Mouse (Mus musculus) thymus, adult 2 months (tissue): Measurements from ENCODE around the gene Ccdc22. TPM values are rescaled to one million over a fixed set of nuclear protein-coding genes. Genes with fewer than 3 reads are reported as not detected.

Source experiments
- DNase-seq: peaks from one replicate; pipeline ENCODE4 v3.0.0; 2021
- H3K27ac ChIP-seq: fragments of 200-500 bp; 2 replicates; pipeline ENCODE4 v1.5.1; 2012; ENCODE audit warnings: low read length, control low read depth; ENCODE audit not compliant: control insufficient read depth, insufficient read depth
- H3K27me3 ChIP-seq: fragments of 200-500 bp; 2 replicates; pipeline ENCODE4 v1.6.1; 2012; ENCODE audit warnings: mild to moderate bottlenecking, low read length, moderate library complexity, mixed read lengths; ENCODE audit not compliant: control insufficient read depth, insufficient read depth
- H3K36me3 ChIP-seq: fragments of 200-500 bp; 2 replicates; pipeline ENCODE4 v1.6.1; 2012; ENCODE audit warnings: mild to moderate bottlenecking, low read length, moderate library complexity; ENCODE audit not compliant: control insufficient read depth, insufficient read depth
- H3K4me1 ChIP-seq: fragments of 200-500 bp; replicated peaks from 2 replicates; pipeline ENCODE4 v1.6.1; 2012; ENCODE audit warnings: low read length; ENCODE audit not compliant: control insufficient read depth, insufficient read depth
- H3K4me3 ChIP-seq: fragments of 200-500 bp; 2 replicates; pipeline ENCODE4 v1.5.1; 2012; ENCODE audit warnings: mild to moderate bottlenecking, low read length, control low read depth, moderate library complexity; ENCODE audit not compliant: control insufficient read depth, insufficient read depth
- CTCF ChIP-seq: fragments of 200-500 bp; IDR thresholded peaks from 2 replicates; pipeline ENCODE4 v1.5.1; 2012; ENCODE audit warnings: mild to moderate bottlenecking, control low read depth, low read length, moderate library complexity, borderline replicate concordance; ENCODE audit not compliant: control insufficient read depth, poor library complexity, insufficient read depth; ENCODE audit errors: extremely low read depth
- POLR2A ChIP-seq: fragments of 200-500 bp; IDR thresholded peaks from 2 replicates; pipeline ENCODE4 v1.6.1; 2012; ENCODE audit warnings: mild to moderate bottlenecking, low read length, control low read depth, moderate library complexity; ENCODE audit not compliant: control insufficient read depth, poor library complexity, insufficient read depth; ENCODE audit errors: extremely low read depth
- WGBS: fragments of 180-500 bp; shearing (Covaris S2); methylation state at CpG from one replicate; pipeline ENCODE4 v1.1.7; 2018; 5-methylcytosine and 5-hydroxymethylcytosine counted together
- polyA plus RNA-seq: library from polyadenylated mRNA; depleted of rRNA; stranded (reverse); fragments of >200 nt; gene quantifications from 2 replicates; pipeline ENCODE4 v1.2.3, GENCODE M21; 2012

Gene Ccdc22
- polyA plus RNA-seq, 1 experiment: 35.7 TPM

DNA sequence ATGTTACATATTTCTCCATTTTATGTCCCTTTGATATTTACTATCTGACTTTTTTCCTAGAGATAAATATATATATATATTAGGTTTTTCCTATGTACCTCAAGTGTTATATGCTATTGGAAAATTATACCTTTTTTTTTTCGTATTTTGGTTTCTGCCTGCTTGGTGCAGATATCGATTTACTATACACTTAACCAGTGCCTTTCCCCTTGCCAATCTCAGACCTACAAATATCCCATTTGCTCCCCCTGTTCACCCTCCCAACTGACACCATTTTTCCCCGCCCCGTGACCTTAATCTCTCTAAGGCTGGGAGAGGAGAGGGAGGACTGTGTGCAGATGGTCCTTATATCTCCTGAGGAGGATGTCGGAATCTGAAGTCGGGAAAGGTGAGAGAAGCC, 1.5 kb upstream of the Ccdc22 start, which contains the start of gene Cacna1f:
Cacna1f (plus strand) TSS at position 301 of the 400 bp plus-strand sequence.
- DNase-seq: no peak
- TF ChIP-seq CTCF: no peak
- no peak for TF ChIP-seq POLR2A
- Histone ChIP-seq H3K27ac (no peak within 1 kb of the TSS), H3K4me1 (peaks cover 10% of the 10 kb centered on the region), H3K27me3 (no peaks in the 10 kb centered on the region; the same call in 1 of the 2 replicates), H3K4me3 (no peak within 1 kb of the TSS), H3K36me3 (no peaks in the 10 kb centered on the region)
- WGBS: 86% methylated on average over 6 of the region's 6 CpGs

DNA sequence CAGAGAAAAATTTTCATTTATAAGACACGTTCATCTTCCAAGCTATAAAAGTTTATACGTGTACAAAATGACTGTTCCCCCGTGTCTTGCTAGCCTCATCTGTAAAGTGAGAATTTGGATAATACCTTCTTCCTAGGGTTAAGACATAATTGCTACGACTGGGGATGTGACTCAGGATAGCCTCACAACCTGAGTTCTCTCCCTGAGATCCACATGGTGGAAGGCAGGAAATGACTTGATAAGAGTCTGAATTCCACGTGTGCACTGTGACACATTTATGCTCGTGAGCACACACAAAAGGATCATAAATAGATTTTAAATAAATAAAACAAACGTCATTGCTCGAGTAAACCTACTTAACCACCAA, 241 bp upstream of the Ccdc22 start:
- 17% methylated on average over 8 of the region's 8 CpGs for WGBS
- TF ChIP-seq POLR2A (no peak), CTCF (no peak)
- Histone ChIP-seq H3K27ac (no peak overlapping the region), H3K27me3 (no peaks in the 10 kb centered on the region; the same call in 1 of the 2 replicates), H3K4me3 (no peak overlapping the region), H3K4me1 (peaks cover 7% of the 10 kb centered on the region), H3K36me3 (no peaks in the 10 kb centered on the region)
- no peak for DNase-seq

DNA sequence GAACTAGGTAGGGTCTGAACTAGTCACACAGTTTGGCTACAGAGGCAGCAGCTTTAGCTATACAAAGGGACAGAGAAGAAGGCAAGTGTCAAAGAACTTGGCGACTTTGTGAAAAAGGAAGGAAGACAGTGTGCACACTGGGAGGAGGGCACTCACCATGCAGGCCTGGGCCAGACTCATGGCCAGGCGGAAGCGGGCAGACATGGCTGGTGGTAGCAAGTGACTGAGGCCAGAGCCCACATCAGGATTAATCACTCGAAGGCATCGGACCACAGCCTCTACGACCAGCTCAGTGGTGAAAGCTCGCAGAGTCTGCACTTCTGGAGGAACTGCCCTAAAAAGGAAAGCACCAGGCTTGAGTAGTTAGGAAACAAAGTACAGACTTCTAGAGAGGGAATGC, 1.3 kb downstream of the Ccdc22 start:
- Histone ChIP-seq H3K27me3 (no peaks in the 10 kb centered on the region), H3K4me1 (peaks cover 3% of the 10 kb centered on the region; the same call in 1 of the 2 replicates), H3K36me3 (peaks cover 4% of the 10 kb centered on the region; the same call in 1 of the 2 replicates), H3K4me3 (no peak overlapping the region), H3K27ac (no peak overlapping the region)
- TF ChIP-seq CTCF (no peak), POLR2A (no peak)
- 60% methylated on average over 7 of the region's 7 CpGs for WGBS
- DNase-seq: no peak

DNA sequence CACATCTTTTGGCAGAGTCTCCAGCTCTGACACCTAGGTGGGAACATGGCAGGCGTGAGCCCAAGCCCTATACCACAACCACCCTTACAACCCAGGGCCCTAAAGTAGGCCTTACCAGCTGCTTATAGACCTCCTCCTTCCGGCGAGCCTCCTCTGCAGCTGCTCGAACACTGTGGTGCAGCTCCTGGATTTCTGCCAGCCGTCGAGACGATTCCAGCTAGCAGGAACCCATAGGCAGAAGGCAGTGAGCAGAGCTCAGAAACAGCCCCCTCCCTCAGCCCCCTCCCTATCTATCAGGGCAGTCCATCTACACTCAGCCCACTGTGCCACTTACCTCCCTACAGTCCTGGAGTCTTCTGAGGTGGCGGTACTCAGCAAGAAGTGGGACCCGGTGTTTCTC, 9.9 kb downstream of the Ccdc22 start:
- Histone ChIP-seq H3K36me3 (peaks cover 11% of the 10 kb centered on the region), H3K4me1 (no peaks in the 10 kb centered on the region), H3K27ac (no peak overlapping the region), H3K4me3 (no peak overlapping the region), H3K27me3 (no peaks in the 10 kb centered on the region)
- no peak for TF ChIP-seq POLR2A
- no peak for TF ChIP-seq CTCF
- no peak for DNase-seq
- WGBS: 95% methylated on average over 9 of the region's 9 CpGs

DNA sequence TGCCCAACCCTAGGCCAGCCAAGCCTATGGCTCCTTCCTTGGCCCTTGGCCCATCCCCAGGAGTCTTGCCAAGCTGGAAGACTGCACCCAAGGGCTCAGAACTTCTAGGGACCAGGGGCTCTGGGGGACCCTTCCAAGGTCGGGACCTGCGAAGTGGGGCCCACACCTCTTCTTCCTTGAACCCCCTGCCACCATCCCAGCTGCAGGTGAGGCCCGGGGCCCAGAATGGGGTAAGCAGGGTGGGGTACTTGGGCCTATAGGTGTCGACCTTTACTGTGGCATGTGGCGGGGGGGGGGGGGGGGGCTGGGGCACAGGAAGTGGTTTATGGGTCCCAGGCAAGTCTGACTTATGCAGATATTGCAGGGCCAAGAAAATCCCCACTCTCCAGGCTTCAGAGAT, 19.0 kb downstream of the Ccdc22 start:
- WGBS: 15% methylated on average over 5 of the region's 5 CpGs
- Histone ChIP-seq H3K27me3 (no peaks in the 10 kb centered on the region), H3K27ac (no peak overlapping the region), H3K4me3 (no peak overlapping the region), H3K4me1 (peaks cover 19% of the 10 kb centered on the region), H3K36me3 (no peaks in the 10 kb centered on the region)
- no peak for DNase-seq
- no peak for TF ChIP-seq POLR2A

GRCm38 (mm10) chrX:7583881-7584280, 21.4 kb downstream of the Ccdc22 start:
- no peak for TF ChIP-seq POLR2A
- TF ChIP-seq CTCF: no peak
- Histone ChIP-seq H3K27me3 (no peaks in the 10 kb centered on the region), H3K4me3 (no peak overlapping the region), H3K4me1 (peaks cover 19% of the 10 kb centered on the region), H3K36me3 (no peaks in the 10 kb centered on the region), H3K27ac (no peak overlapping the region)
- DNase-seq: no peak
- WGBS: 94% methylated on average over 10 of the region's 11 CpGs

GRCm38 (mm10) chrX:7581151-7581550, 24.2 kb downstream of the Ccdc22 start:
- H3K27ac ChIP-seq: no peak overlapping the region
- H3K27me3 ChIP-seq: no peaks in the 10 kb centered on the region
- 80% methylated on average over 2 of the region's 2 CpGs for WGBS
- no peak overlapping the region for H3K4me3 ChIP-seq
- no peak for DNase-seq
- H3K36me3 ChIP-seq: no peaks in the 10 kb centered on the region
- TF ChIP-seq CTCF (no peak), POLR2A (no peak)
- peaks cover 5% of the 10 kb centered on the region for H3K4me1 ChIP-seq
